Mouse (Mus musculus) adrenal gland, postnatal 25 days (tissue): ENCODE measurements at regions not wholly inside any gene's neighbourhood (a gene's known extent, or its start where the extent isn't known, plus 50 kb on each side); places are given as distances from the start of the nearest gene placed in this dataset.
A peak's percentile ranks its signal among the peaks of the same experiment; 100 is the strongest.

ENCODE experiments used
- DNase-seq: peaks from one replicate; pipeline ENCODE4 v3.0.0; 2021; ENCODE audit warnings: mixed read lengths

- DNase-seq = peak; percentile 31
Observed at GRCm38 (mm10) chrX:163669886-163670285, 91.2 kb downstream of the Rnf138rt1 start.
